Mouse (Mus musculus) liver, embryonic 14.5 days (tissue): Measurements from ENCODE around the gene Kdm3a.

ENCODE experiments used
- CTCF ChIP-seq: IDR thresholded peaks from 2 replicates; pipeline ENCODE4 v1.5.1; 2016; ENCODE audit warnings: antibody characterized with exemption, low read depth, control low read depth
- EP300 ChIP-seq: IDR thresholded peaks from 2 replicates; pipeline ENCODE4 v1.6.1; 2016; ENCODE audit warnings: antibody characterized with exemption, low read depth

GRCm38 (mm10) chr6:71631706-71632461 lies 906 bp downstream of the Kdm3a start:
- TF ChIP-seq EP300 (no peak), CTCF (no peak)
